Mouse (Mus musculus) lung, postnatal 0 days (tissue): ENCODE data around the gene Tagap1.
"Not testable (repeated sequence)": the region's sequence is repeated elsewhere in the genome, so short reads cannot be mapped to it uniquely, and the experiment has no call there.

ENCODE experiments used
- CTCF ChIP-seq: IDR thresholded peaks from 2 replicates; pipeline ENCODE4 v1.5.1; 2016; ENCODE audit warnings: antibody characterized with exemption, mild to moderate bottlenecking
- EP300 ChIP-seq: IDR thresholded peaks from 2 replicates; pipeline ENCODE4 v1.6.1; 2016; ENCODE audit warnings: antibody characterized with exemption, mild to moderate bottlenecking, control low read depth

- not testable (repeated sequence) for TF ChIP-seq CTCF, EP300
These were observed 37.0 kb upstream of the Tagap1 start for GRCm38 (mm10) chr17:6997778-6998490.
